Mouse (Mus musculus): ENCODE results near the gene Vps37c. TPM values are rescaled to one million over a fixed set of nuclear protein-coding genes. Genes with fewer than 3 reads are reported as not detected.
A peak's percentile ranks its signal among the peaks of the same experiment; 100 is the strongest.

The Vps37c gene
- 31.8 TPM in 2 replicates for polyA plus RNA-seq (2015; fragmentation: Nextera tagmentation; extraction: Ambion mirVana)

DNA sequence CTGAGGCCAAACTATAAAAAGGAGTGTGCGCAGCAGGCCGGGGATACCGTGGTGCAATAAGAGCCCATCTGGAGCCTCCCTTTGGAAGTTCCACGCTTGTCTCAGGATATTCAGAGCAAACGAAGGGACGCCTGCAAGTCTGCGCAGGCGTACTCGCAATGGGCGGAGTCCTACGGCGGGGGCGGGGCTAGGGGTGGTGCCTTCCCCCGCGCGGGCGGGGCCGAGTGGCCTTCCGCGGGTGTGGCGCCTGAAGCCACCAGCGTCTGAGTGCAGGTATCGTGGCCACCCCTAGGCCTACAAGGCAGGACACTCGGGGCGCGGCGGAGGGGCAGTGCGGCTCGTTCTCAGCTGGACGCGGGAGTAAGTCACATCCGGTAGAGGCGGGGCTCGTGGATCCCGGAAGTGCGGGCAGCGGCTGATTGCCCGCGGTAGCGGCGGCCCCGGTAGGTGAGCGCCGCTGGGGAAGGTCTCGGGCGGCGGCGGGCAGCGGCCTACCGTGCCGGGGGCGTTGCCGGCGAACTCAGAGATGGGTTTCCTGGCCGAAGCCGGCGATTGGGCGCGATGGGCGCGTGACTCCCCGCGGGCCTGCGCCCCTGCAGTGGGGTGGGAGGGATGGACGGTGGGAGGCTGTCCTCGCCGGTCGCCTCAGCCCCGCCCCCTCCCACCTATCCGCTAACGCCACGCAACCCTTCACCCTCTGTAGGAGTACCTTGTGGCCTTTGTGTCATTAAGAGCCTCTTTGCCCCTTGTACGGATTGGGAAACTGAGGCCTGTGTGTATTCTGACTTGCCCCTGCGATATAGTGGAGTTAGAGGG, at the start of gene Vps37c:
Gene Vps37c, plus strand, starts transcription at position 199 of the 816 bp plus-strand sequence.
- Histone ChIP-seq H3K4me2 (peak within 1 kb of the TSS; percentile 75), H3K9ac (peak within 1 kb of the TSS; percentile 78), H3K4me1 (peaks cover 37% of the 10 kb centered on the region), H3K36me3 (replicated peaks) (no peaks in the 10 kb centered on the region), H3K9me3 (no peaks in the 10 kb centered on the region), H3K4me3 (peak within 1 kb of the TSS; percentile 52), H3K27me3 (replicated peaks) (no peaks in the 10 kb centered on the region), H3K27ac (peak within 1 kb of the TSS; percentile 93)
- WGBS = under 1% methylated on average over 70 of the region's 74 CpGs
- ATAC-seq (replicated peaks) = peak; percentile 94

DNA sequence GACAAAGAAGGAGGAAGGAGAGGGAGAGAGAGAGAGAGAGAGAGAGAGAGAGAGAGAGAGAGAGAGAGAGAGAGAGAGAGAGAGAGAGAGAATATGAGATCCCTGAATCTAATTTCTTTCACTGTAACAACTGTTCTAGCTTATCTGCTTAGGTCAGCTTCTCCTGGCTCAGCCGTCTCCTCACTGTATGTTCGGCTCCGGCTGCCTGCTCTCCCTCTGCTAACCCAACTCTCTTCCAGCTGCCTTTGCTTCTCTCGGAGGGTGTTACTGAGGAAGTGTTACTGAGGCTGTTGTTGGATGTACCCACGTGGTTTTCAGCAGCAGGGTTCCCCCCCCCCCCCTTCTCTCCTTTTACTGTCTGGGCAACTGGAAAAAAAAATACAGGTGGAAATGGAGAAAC, 48.5 kb upstream of the Vps37c start:
- no peak overlapping the region for H3K4me3 ChIP-seq
- H3K27ac ChIP-seq = no peak overlapping the region
- H3K9me3 ChIP-seq = no peaks in the 10 kb centered on the region
- no peaks in the 10 kb centered on the region for H3K36me3 ChIP-seq (replicated peaks)
- no peaks in the 10 kb centered on the region for H3K27me3 ChIP-seq (replicated peaks)
- no peak overlapping the region for H3K4me2 ChIP-seq
- H3K4me1 ChIP-seq = peaks cover 5% of the 10 kb centered on the region
- H3K9ac ChIP-seq = no peak overlapping the region
- ATAC-seq (replicated peaks) = no peak
- 17% methylated on average over 5 of the region's 5 CpGs for WGBS

GRCm38 (mm10) chr19:10640589-10641378, 47.8 kb upstream of the Vps37c start:
- 54% methylated on average over 13 of the region's 13 CpGs for WGBS
- Histone ChIP-seq H3K36me3 (replicated peaks) (no peaks in the 10 kb centered on the region), H3K4me2 (no peak overlapping the region), H3K9ac (no peak overlapping the region), H3K4me3 (no peak overlapping the region), H3K9me3 (no peaks in the 10 kb centered on the region), H3K27me3 (replicated peaks) (no peaks in the 10 kb centered on the region), H3K4me1 (no peaks in the 10 kb centered on the region), H3K27ac (no peak overlapping the region)
- no peak for ATAC-seq (replicated peaks)

DNA sequence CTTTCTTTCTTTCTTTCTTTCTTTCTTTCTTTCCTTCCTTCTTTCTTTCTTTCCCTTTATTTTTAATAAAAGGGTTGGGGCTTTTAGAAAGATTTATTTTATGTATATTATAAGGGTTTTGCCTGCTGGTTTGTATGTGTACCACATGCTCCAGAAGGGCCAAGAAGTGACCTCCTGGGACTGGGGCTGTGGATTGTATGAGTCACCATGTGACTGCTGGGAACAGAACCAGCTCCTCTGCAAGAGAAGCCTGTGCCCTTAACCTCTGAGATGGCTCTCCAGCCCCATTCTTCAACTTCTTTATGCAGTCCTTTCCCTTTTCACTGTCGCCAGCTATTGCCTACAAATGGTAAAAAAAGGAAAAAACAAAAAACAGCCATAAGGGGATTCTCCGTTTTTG, 42.9 kb upstream of the Vps37c start:
- Histone ChIP-seq H3K9me3 (no peaks in the 10 kb centered on the region), H3K4me2 (no peak overlapping the region), H3K27ac (no peak overlapping the region), H3K27me3 (replicated peaks) (no peaks in the 10 kb centered on the region), H3K9ac (no peak overlapping the region), H3K36me3 (replicated peaks) (no peaks in the 10 kb centered on the region), H3K4me1 (no peaks in the 10 kb centered on the region), H3K4me3 (no peak overlapping the region)
- WGBS = 80% methylated on average over 2 of the region's 2 CpGs
- ATAC-seq (replicated peaks) = no peak

DNA sequence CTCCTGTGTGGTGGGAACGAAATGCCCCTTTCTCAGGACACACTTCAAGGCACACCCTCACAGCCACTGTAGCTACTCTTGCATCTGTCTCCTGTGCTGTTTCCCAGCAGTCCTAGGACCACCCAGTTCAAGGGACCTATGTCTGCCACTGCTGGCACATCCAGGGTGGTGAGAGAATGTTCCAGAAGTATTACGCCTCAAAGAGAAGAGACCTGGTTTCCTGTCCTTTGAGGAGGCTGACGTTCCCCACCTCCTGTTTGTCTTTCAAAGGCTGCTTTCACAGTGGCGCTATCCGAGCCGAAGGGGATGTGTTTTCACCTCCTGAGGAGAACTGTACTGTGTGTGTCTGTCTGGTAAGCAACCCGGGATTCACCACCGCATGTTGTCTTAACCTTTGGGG, 40.4 kb upstream of the Vps37c start:
- ATAC-seq (replicated peaks) = no peak

DNA sequence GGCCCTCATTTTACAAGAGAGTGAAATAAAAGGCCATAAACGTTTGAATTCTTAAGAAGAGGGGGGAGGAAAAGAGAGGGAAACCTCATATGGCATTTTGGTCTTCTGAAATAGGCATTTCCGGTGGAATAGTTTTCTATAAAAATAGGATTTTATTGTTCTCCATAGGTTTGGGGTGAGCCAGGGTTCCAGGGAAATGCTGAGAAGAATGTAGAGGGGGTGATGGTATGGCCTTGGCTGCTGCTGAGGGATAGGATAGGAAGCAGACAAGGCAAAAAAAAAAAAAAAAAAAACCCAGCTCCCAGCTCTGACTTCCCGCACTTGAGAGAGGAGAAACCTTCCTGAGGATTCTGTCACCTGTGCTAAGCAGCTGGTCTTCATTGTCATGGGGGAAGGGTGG, 32.5 kb upstream of the Vps37c start:
- 69% methylated on average over 3 of the region's 3 CpGs for WGBS
- H3K9me3 ChIP-seq = no peaks in the 10 kb centered on the region

More for the DNA sequence above, 40.4 kb upstream of the Vps37c start:
- H3K4me2 ChIP-seq = no peak overlapping the region
- no peaks in the 10 kb centered on the region for H3K36me3 ChIP-seq (replicated peaks)
- H3K27me3 ChIP-seq (replicated peaks) = no peaks in the 10 kb centered on the region
- no peak overlapping the region for H3K27ac ChIP-seq
- H3K4me3 ChIP-seq = no peak overlapping the region
- 77% methylated on average over 8 of the region's 8 CpGs for WGBS
- no peaks in the 10 kb centered on the region for H3K9me3 ChIP-seq
- no peak overlapping the region for H3K9ac ChIP-seq
- H3K4me1 ChIP-seq = no peaks in the 10 kb centered on the region

DNA sequence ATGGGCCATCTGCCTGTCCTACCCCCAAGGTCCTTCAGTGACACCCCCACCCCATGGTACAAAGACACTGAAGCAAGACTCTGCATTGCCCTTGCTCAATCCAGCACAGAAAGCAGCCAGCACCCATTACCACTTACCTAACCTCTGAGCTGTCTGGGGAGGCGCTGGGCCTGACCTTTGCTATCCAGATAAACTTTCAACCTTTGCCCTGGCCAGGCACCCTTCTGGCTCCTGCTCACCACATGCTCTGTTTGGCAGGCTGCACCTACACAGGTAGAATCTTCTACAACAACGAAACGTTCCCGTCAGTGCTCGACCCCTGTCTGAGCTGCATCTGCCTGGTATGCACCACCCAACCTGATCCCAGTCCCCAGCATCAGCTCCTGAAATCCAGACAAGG, 30.8 kb upstream of the Vps37c start:
- no peak for ATAC-seq (replicated peaks)
- H3K9me3 ChIP-seq = no peaks in the 10 kb centered on the region
- 84% methylated on average over 5 of the region's 5 CpGs for whole genome bisulfite sequencing

More for the DNA sequence above, 32.5 kb upstream of the Vps37c start:
- H3K4me2 ChIP-seq = no peak overlapping the region
- ATAC-seq (replicated peaks) = no peak
- H3K27me3 ChIP-seq (replicated peaks) = no peaks in the 10 kb centered on the region
- H3K36me3 ChIP-seq (replicated peaks) = no peaks in the 10 kb centered on the region
- no peak overlapping the region for H3K4me3 ChIP-seq
- no peaks in the 10 kb centered on the region for H3K4me1 ChIP-seq
- no peak overlapping the region for H3K27ac ChIP-seq
- H3K9ac ChIP-seq = no peak overlapping the region

DNA sequence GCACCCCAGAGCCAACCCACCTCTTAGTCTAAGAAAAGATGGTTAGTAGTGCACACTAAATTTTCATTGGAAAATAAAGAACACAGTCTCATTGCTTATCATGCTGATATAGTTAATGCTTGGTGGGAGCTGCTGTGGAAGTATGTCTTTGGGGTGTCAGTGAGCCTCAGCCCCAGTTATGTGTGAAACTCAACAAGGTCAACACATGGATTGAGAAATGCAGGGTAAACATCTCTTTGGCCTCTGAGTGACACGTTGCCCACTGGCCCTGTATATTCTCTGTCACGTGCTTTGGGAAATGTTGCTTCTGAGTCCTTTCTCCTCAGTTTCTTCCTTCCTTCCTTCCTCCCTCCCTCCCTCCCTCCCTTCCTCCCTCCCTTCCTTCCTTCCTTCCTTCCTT, 30.1 kb upstream of the Vps37c start:
- H3K9ac ChIP-seq = no peak overlapping the region
- no peak overlapping the region for H3K27ac ChIP-seq
- ATAC-seq (replicated peaks) = no peak
- 76% methylated on average over 2 of the region's 2 CpGs for WGBS
- no peaks in the 10 kb centered on the region for H3K27me3 ChIP-seq (replicated peaks)
- H3K36me3 ChIP-seq (replicated peaks) = no peaks in the 10 kb centered on the region
- H3K9me3 ChIP-seq = no peaks in the 10 kb centered on the region
- no peak overlapping the region for H3K4me2 ChIP-seq
- no peaks in the 10 kb centered on the region for H3K4me1 ChIP-seq
- no peak overlapping the region for H3K4me3 ChIP-seq

More for the DNA sequence above, 30.8 kb upstream of the Vps37c start:
- Histone ChIP-seq H3K9ac (no peak overlapping the region), H3K4me2 (no peak overlapping the region), H3K4me3 (no peak overlapping the region), H3K36me3 (replicated peaks) (no peaks in the 10 kb centered on the region), H3K4me1 (no peaks in the 10 kb centered on the region), H3K27ac (no peak overlapping the region), H3K27me3 (replicated peaks) (no peaks in the 10 kb centered on the region)

GRCm38 (mm10) chr19:10661373-10661772, 27.2 kb upstream of the Vps37c start:
- Histone ChIP-seq H3K27me3 (replicated peaks) (no peaks in the 10 kb centered on the region), H3K9ac (no peak overlapping the region)

GRCm38 (mm10) chr19:10661919-10662318, 26.6 kb upstream of the Vps37c start:
- no peak for ATAC-seq (replicated peaks)
- H3K36me3 ChIP-seq (replicated peaks) = no peaks in the 10 kb centered on the region
- H3K9ac ChIP-seq = no peak overlapping the region
- H3K27ac ChIP-seq = no peak overlapping the region
- H3K4me2 ChIP-seq = no peak overlapping the region
- 86% methylated on average over 2 of the region's 2 CpGs for WGBS
- no peaks in the 10 kb centered on the region for H3K9me3 ChIP-seq
- no peaks in the 10 kb centered on the region for H3K27me3 ChIP-seq (replicated peaks)
- no peak overlapping the region for H3K4me3 ChIP-seq
- H3K4me1 ChIP-seq = no peaks in the 10 kb centered on the region

More at GRCm38 (mm10) chr19:10661373-10661772, 27.2 kb upstream of the Vps37c start:
- Histone ChIP-seq H3K4me3 (no peak overlapping the region), H3K9me3 (no peaks in the 10 kb centered on the region), H3K4me2 (no peak overlapping the region), H3K36me3 (replicated peaks) (no peaks in the 10 kb centered on the region), H3K27ac (no peak overlapping the region), H3K4me1 (no peaks in the 10 kb centered on the region)
- 74% methylated on average over 5 of the region's 5 CpGs for WGBS
- ATAC-seq (replicated peaks) = no peak

DNA sequence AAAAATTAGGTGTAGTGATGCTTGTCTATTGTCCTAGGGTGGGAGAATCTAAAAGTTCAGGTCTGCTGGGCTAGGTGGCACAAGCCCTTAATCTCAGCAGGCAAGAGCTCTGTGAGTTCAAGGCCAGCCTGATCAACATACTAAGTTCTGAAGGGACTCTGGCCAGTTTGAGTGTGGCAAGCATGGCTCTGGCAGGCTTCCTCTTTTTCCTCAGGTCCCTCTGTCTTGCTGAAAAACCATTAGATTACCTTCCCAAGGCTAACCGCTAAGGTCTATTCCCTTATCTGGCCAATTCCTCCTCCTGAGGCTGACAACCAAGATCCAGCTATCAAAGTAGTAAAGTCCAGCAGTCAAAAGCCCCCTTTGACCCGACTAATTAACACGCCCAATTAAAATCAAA, 25.9 kb upstream of the Vps37c start:
- no peak for ATAC-seq (replicated peaks)
- no peaks in the 10 kb centered on the region for H3K4me1 ChIP-seq
- 87% methylated on average over 3 of the region's 3 CpGs for WGBS

DNA sequence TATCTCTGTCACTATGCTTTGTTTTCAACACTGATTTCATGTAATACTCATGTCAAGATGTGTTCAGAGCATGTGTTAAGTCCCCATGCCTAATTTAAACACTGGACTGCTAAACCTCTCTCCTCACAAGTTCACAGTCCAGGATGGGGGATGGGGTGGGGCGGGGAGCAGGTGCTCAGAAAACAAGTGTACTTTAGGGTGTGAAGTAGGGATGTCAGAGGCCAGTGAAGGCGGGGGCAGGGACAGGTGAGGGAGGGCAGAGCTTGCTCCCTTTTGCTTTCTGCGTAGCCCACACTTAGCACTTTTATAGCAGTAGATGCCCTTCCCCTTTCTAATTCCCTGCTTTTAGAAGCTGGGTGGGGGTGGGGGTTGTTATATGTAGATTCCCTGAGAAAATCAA, 23.4 kb upstream of the Vps37c start:
- H3K9ac ChIP-seq = no peak overlapping the region
- H3K27ac ChIP-seq = no peak overlapping the region
- no peaks in the 10 kb centered on the region for H3K27me3 ChIP-seq (replicated peaks)
- H3K9me3 ChIP-seq = no peaks in the 10 kb centered on the region
- no peak overlapping the region for H3K4me2 ChIP-seq
- H3K36me3 ChIP-seq (replicated peaks) = no peaks in the 10 kb centered on the region
- no peak overlapping the region for H3K4me3 ChIP-seq
- WGBS = 71% methylated on average over 3 of the region's 3 CpGs
- peak; percentile 16; the same call in 1 of the 2 replicates for ATAC-seq (replicated peaks)
- no peaks in the 10 kb centered on the region for H3K4me1 ChIP-seq

More for the DNA sequence above, 25.9 kb upstream of the Vps37c start:
- Histone ChIP-seq H3K27ac (no peak overlapping the region), H3K9ac (no peak overlapping the region), H3K36me3 (replicated peaks) (no peaks in the 10 kb centered on the region), H3K4me2 (no peak overlapping the region), H3K9me3 (no peaks in the 10 kb centered on the region), H3K4me3 (no peak overlapping the region), H3K27me3 (replicated peaks) (no peaks in the 10 kb centered on the region)
